Mouse (Mus musculus) kidney, embryonic 16.5 days (tissue): ENCODE measurements around the gene Gm14180. TPM values are rescaled to one million over a fixed set of nuclear protein-coding genes. Genes with fewer than 3 reads are reported as not detected.
"Not testable (repeated sequence)": the region's sequence is repeated elsewhere in the genome, so short reads cannot be mapped to it uniquely, and the experiment has no call there.

Source experiments
- ATAC-seq: fragments of 200-750 bp; cut with Nextera tagmentation; 2 replicates; pipeline ENCODE4 v1.8.0; 2017; ENCODE audit warnings: moderate TSS enrichment; ENCODE audit not compliant: low FRiP score, low TSS enrichment
- H3K27ac ChIP-seq: fragments of 300-500 bp; sonication (generic); 2 replicates; pipeline ENCODE4 v1.5.1; 2014; ENCODE audit warnings: low read length
- H3K27me3 ChIP-seq: fragments of 300-500 bp; sonication (generic); 2 replicates; pipeline ENCODE4 v1.6.1; 2014; ENCODE audit warnings: low read length, control low read depth, mixed read lengths; ENCODE audit not compliant: insufficient read depth
- H3K36me3 ChIP-seq: fragments of 300-500 bp; sonication (generic); 2 replicates; pipeline ENCODE4 v1.6.1; 2014; ENCODE audit warnings: low read length, control low read depth, mixed read lengths; ENCODE audit not compliant: insufficient read depth
- H3K4me1 ChIP-seq: fragments of 300-500 bp; sonication (generic); 2 replicates; pipeline ENCODE4 v1.6.1; 2014; ENCODE audit warnings: low read length, control low read depth, mixed read lengths; ENCODE audit not compliant: insufficient read depth
- H3K4me2 ChIP-seq: fragments of 300-500 bp; sonication (generic); replicated peaks from 2 replicates; pipeline ENCODE4 v1.6.1; 2014; ENCODE audit warnings: low read depth, low read length
- H3K4me3 ChIP-seq: fragments of 300-500 bp; sonication (generic); 2 replicates; pipeline ENCODE4 v1.5.1; 2014; ENCODE audit warnings: mild to moderate bottlenecking, low read length
- H3K9ac ChIP-seq: fragments of 300-500 bp; sonication (generic); replicated peaks from 2 replicates; pipeline ENCODE4 v1.6.1; 2014; ENCODE audit warnings: low read length
- H3K9me3 ChIP-seq: fragments of 300-500 bp; sonication (generic); 2 replicates; pipeline ENCODE4 v1.6.1; 2016; ENCODE audit warnings: low read length, control low read depth
- WGBS: fragments of 180-500 bp; shearing (Covaris S2); extraction: QIAGEN DNeasy Blood & Tissue Kit; methylation state at CpG from one replicate; pipeline ENCODE4 v1.1.7; 2014; 5-methylcytosine and 5-hydroxymethylcytosine counted together
- polyA plus RNA-seq: library from polyadenylated mRNA; unstranded; fragments of >200 nt; fragmentation: Nextera tagmentation; extraction: Ambion mirVana; gene quantifications from 2 replicates; pipeline ENCODE4 v1.2.1, GENCODE M21; 2015

The Gm14180 gene
- polyA plus RNA-seq, 1 experiment from 2014 or later, result not detected

- not testable (repeated sequence) for ATAC-seq, H3K4me2 ChIP-seq, H3K27me3 ChIP-seq, H3K36me3 ChIP-seq, H3K9ac ChIP-seq, H3K9me3 ChIP-seq, H3K4me1 ChIP-seq, H3K27ac ChIP-seq, H3K4me3 ChIP-seq
- 83% methylated on average over 1 of the region's 1 CpGs for WGBS
Observed at GRCm38 (mm10) chr11:99685235-99685634, 48.9 kb downstream of the Gm14180 start.

Other genes starting within 250 kb of the Gm14180 start
- 22.2 and 22.3 TPM in 2 replicates for gene Krt23, start 241.2 kb downstream of the Gm14180 start, polyA plus RNA-seq
- gene Krt39, start 213.0 kb downstream of the Gm14180 start, polyA plus RNA-seq, result 0.21 and 0.60 TPM in 2 replicates
- not detected in 2 replicates for gene Krt40, start 191.1 kb downstream of the Gm14180 start, polyA plus RNA-seq
- not detected in 2 replicates for gene Krtap3-3, start 183.4 kb downstream of the Gm14180 start, polyA plus RNA-seq
- not detected in 2 replicates for gene Krtap3-2, start 177.4 kb downstream of the Gm14180 start, polyA plus RNA-seq
- gene Gm11939, start 174.8 kb downstream of the Gm14180 start, polyA plus RNA-seq, result not detected in 2 replicates
- not detected in 2 replicates for gene Krtap3-1, start 167.7 kb downstream of the Gm14180 start, polyA plus RNA-seq
- gene Krtap1-5, start 153.3 kb downstream of the Gm14180 start, polyA plus RNA-seq, result not detected in 2 replicates
- gene Krtap1-4, start 150.6 kb downstream of the Gm14180 start, polyA plus RNA-seq, result not detected in 2 replicates
- not detected in 2 replicates for gene Krtap1-3, start 143.0 kb downstream of the Gm14180 start, polyA plus RNA-seq
- not detected in 2 replicates for gene Krtap9-3, start 136.2 kb downstream of the Gm14180 start, polyA plus RNA-seq
- not detected in 2 replicates for gene Gm11938, start 131.0 kb downstream of the Gm14180 start, polyA plus RNA-seq
- not detected in 2 replicates for gene Gm11937, start 124.1 kb downstream of the Gm14180 start, polyA plus RNA-seq
- not detected in 2 replicates for gene Krtap2-4, start 119.4 kb downstream of the Gm14180 start, polyA plus RNA-seq
- gene Gm11562, start 113.9 kb downstream of the Gm14180 start, polyA plus RNA-seq, result not detected in 2 replicates
- gene Krtap4-1, start 106.1 kb downstream of the Gm14180 start, polyA plus RNA-seq, result not detected in 2 replicates
- not detected in 2 replicates for gene Krtap4-2, start 99.2 kb downstream of the Gm14180 start, polyA plus RNA-seq
- not detected in 2 replicates for gene Krtap4-7, start 90.2 kb downstream of the Gm14180 start, polyA plus RNA-seq
- gene Gm11555, start 84.1 kb downstream of the Gm14180 start, polyA plus RNA-seq, result not detected in 2 replicates
- not detected in 2 replicates for gene Gm11563, start 75.3 kb downstream of the Gm14180 start, polyA plus RNA-seq
- not detected in 2 replicates for gene Krtap4-6, start 68.3 kb downstream of the Gm14180 start, polyA plus RNA-seq
- gene Gm14190, start 43.5 kb downstream of the Gm14180 start, polyA plus RNA-seq, result not detected in 2 replicates
- not detected in 2 replicates for gene Gm11595, start 38.6 kb upstream of the Gm14180 start, polyA plus RNA-seq
- not detected in 2 replicates for gene Krtap4-8, start 46.4 kb upstream of the Gm14180 start, polyA plus RNA-seq
- not detected in 2 replicates for gene Krtap4-9, start 50.9 kb upstream of the Gm14180 start, polyA plus RNA-seq
- not detected in 2 replicates for gene Gm11596, start 59.2 kb upstream of the Gm14180 start, polyA plus RNA-seq
- gene Gm11569, start 64.6 kb upstream of the Gm14180 start, polyA plus RNA-seq, result not detected in 2 replicates
- gene Gm11554, start 70.2 kb upstream of the Gm14180 start, polyA plus RNA-seq, result not detected in 2 replicates
- not detected in 2 replicates for gene Krtap4-13, start 75.6 kb upstream of the Gm14180 start, polyA plus RNA-seq
- gene Gm11564, start 81.4 kb upstream of the Gm14180 start, polyA plus RNA-seq, result not detected in 2 replicates
- gene 2300003K06Rik, start 103.8 kb upstream of the Gm14180 start, polyA plus RNA-seq, result not detected in 2 replicates
- gene Krtap4-16, start 117.3 kb upstream of the Gm14180 start, polyA plus RNA-seq, result not detected in 2 replicates
- not detected in 2 replicates for gene Gm11568, start 123.6 kb upstream of the Gm14180 start, polyA plus RNA-seq
- not detected in 2 replicates for gene Gm11559, start 130.2 kb upstream of the Gm14180 start, polyA plus RNA-seq
- not detected in 2 replicates for gene Krtap9-1, start 139.1 kb upstream of the Gm14180 start, polyA plus RNA-seq
- not detected in 2 replicates for gene Gm11567, start 144.9 kb upstream of the Gm14180 start, polyA plus RNA-seq
- not detected in 2 replicates for gene Krtap31-1, start 173.6 kb upstream of the Gm14180 start, polyA plus RNA-seq
- gene Gm11565, start 180.5 kb upstream of the Gm14180 start, polyA plus RNA-seq, result not detected in 2 replicates
- not detected in 2 replicates for gene Krtap31-2, start 202.0 kb upstream of the Gm14180 start, polyA plus RNA-seq
- gene Krtap9-5, start 214.2 kb upstream of the Gm14180 start, polyA plus RNA-seq, result not detected in 2 replicates
- gene Krtap29-1, start 244.8 kb upstream of the Gm14180 start, polyA plus RNA-seq, result not detected in 2 replicates